Mouse (Mus musculus): Measurements from ENCODE around the gene Teddm3.
"Not testable (repeated sequence)": the region's sequence is repeated elsewhere in the genome, so short reads cannot be mapped to it uniquely, and the experiment has no call there.

DNA sequence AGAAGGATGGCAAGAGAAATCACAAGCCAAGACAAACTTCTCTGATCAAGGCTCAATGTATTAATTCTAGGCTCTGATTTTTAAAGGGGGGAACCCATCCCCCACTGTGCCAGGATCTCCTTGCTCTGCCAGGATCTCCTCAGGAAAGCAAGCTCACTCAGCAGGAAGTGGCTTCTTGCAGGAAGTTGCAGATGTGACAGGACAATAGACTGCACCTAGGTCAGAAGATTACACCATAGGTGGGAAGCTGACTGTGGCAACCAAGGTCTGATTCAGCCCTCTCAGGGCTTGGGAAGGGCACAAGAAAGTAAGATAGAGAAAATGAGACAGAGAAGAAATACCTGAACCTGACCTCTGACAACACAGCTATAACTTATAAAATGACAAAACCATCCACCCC lies 2.5 kb upstream of the Teddm3 start:
- TF ChIP-seq CTCF, EP300 (IDR thresholded peaks at IDR 0.05; ENCODE audit: low read depth): not testable (repeated sequence)
